Mouse (Mus musculus) Muller cell, postnatal 12 days (primary cell): ENCODE data around the gene Sorl1.

Experiments used
- DNase-seq: peaks from one replicate; pipeline ENCODE4 v3.0.0-alpha.2; 2015; ENCODE audit errors: inconsistent ontology term

The Sorl1 gene

DNA sequence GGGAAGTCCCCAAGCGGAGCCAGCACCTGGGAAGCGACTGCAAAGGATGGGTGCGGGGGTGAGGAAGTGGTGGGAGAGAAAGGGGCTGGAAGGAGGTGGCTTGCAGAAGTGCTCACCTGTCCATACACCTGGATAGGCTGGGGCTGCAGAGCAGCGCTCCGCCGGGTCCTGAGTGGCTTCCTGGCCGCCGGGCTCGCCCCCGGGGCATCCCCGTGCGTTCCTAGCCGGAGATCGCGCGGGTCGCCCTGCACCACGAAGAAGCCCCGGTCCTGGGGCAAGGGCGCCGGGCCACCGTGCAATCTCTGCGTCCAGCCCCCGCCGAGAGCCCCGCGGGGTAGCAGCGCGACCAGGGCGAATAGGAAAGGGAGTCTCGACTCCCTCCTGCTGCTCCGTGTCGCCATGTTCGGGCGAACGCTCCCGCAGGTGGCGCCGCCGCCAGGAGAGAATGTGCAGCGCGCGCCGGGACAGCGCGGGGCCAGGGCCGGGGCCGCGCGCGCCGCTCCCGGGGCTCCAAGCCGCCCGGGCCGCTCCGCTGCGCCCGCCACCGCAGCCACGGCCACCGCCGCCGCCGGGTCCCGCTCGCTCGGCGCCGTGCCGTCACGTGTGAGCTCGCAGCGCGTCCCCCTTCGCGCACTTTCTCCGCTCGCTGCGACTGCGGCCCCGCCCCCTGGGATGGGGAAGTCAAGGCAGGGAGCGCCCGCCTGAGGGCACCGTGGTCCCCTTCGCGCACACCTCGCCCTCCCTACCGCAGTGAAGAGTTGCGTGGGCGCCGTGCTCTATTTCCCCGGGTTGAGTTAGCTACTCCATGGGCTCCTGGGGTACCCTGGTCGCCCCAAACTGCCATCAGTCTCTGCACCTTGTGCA, at the start of gene Sorl1:
Gene Sorl1 (minus strand): TSS at position 585 of the 864 bp plus-strand sequence.
- DNase-seq, result peak; percentile 85

DNA sequence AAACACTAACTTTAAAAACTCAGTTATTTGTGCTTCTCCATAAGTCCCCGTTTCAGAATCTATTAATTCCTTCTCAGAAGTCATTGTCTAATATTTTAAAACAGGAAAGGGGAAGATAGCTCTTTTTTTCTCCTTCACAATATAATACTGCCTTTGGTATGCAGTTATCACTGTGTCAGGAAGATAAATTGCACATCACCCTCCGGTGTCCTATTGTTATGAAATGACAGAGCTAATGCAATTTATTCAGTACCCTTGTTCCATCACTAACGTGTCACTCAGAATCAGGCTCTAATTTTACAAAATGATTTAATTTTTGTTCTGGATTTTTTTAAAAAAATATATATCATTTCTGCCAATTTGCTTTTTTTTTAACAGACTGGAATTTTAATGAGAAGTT, 49.7 kb upstream of the Sorl1 start:
- DNase-seq, result no peak

DNA sequence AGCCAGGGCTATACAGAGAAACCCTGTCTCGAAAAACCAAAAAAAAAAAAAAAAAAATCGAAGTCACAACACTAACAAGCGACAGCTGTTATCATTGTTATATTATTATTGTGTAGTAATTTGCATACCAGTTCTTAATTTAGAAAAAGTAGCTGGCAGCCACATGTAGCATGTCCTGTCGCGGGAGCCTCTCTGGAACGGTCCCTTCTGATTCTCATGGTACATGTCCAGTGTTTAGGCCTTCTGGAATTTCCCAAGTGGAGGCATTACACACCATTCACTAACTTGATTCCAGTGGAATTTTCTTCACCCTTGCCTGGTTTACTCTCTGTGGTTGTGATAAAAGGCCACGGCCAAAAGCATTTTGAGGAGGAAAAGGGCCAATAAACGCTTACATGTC, 45.4 kb upstream of the Sorl1 start:
- DNase-seq, result no peak

DNA sequence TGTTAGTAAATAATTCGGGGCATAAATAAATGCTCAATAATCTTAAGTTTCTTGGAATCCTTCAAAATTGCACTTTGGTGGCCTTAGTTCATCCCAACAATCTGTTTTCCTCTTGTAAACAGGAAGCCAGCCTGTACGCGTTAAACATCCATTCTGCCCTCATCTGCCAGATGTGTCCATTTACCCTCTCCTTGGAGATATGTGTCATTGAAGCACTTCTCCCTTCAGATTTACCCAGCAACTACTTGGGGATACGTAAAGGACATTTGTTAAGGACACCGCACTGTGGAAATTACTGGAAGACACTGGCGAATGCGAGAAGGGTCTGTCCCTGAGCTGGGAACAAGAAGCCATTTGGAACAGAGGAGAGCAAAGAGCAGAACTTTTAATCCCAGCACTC, 44.9 kb upstream of the Sorl1 start:
- no peak for DNase-seq

DNA sequence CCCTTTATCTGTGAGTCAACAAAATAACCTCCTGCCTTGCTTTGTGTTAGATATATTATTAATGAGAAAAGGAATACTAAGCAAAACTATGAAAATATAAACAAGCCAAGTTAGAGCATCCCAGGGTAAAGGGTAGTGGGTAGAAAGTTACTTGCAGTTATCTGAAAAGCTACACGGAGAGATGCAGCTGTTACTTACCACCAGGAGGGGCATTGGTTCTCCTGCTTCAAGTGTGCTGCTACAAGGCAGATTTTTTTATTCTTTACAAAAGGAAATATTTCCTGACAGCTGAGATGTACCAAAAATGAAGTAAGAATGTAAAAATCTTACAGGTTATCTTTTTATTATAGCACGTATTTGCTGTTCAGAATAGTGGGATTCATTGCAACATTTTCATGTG, 40.8 kb upstream of the Sorl1 start:
- DNase-seq, result no peak

DNA sequence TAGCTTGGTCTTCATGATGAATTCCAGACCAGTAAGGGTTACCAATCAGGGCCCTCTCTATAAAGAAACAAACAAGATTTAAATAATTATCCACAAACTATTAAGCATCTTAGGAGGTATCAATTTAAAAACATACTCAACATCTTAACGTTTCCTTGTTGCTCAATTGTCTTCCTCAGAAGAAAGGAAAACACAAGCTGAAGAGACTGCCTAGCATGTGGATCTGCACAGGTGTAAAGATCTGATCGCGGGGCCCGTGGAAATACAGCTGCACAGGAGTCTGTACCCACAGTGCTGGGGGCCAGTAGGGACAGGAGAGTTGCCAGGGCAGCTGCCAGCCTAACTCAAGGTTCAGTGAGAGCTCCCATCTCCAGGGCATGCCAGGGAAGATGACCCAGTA, 38.9 kb upstream of the Sorl1 start:
- no peak for DNase-seq

DNA sequence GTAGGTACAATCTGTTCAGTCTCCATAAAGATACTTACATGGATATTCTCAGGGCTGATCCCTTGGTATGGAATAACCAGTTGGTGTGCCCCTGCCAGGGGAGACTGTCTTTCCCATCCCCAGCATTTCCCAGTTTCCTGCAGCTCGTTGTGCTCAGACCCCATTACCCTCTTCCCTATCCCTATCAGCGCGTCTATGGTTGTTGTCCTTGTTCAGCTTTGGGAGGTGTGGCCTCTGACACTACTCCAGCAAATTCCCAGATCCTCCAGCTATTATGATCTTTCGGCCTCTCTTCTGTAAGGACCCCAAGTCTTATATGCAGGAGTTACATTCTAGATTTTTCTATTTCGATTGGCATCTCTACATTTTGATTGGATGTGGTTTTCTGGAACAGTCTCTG, 35.3 kb upstream of the Sorl1 start:
- DNase-seq, result no peak

DNA sequence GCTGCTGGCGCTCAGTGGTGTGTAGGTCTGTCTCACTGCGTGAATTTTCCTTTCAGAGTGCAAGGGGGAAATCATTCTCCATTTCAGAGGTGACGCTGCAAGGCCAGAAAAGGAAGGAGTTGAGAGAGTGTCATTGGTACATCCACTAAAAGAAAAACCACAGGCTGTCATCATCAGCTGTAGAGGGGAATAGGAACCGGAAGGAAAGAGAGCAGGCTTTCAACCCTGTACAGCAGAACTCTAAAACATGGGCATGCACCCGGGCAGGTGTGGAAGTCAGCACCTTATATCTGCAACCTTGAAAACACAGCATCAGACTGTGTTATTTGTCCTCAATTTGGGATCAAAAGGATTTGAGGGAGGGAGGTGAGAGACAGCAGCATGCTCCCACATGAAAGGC, 34.6 kb upstream of the Sorl1 start:
- peak; percentile 9 for DNase-seq

DNA sequence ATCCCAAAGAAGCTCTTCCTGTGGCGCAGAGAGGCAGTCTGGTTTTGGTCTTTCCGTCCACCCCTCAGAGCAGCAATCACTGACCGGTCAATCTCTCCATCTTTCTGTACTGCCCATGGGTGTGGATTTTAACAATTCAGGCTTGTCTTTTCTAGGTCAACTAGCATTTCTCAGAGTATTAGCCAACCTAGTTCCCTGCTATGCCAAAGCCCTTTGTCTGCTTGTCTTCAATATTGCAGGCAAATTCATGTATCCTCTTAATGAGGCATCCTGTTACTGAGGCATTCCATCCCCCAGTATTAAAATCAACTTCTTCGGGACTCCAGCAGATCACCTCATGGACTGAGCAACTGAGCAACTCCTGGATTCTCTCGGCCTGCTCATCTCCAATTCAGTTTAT, 33.9 kb upstream of the Sorl1 start:
- DNase-seq, result peak; percentile 84

DNA sequence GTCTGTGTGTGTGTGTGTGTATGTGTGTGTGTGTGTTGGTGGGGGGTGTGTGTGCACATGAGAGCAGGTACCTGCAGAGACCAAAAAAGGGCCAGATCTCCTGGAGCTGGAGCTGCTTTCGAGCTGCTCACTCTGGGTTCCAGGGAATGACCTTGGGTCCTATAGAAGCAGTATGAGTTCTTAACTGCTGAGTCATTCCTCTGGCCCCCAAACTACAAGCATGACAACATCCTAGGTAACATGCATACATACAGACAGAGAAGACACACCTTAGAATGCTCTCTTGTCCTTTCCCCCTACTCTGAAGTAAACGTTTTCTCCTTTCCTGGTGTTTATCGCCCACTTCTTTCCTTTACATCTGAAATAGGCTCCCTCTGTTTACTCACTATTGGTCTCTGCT, 32.5 kb upstream of the Sorl1 start:
- no peak for DNase-seq

DNA sequence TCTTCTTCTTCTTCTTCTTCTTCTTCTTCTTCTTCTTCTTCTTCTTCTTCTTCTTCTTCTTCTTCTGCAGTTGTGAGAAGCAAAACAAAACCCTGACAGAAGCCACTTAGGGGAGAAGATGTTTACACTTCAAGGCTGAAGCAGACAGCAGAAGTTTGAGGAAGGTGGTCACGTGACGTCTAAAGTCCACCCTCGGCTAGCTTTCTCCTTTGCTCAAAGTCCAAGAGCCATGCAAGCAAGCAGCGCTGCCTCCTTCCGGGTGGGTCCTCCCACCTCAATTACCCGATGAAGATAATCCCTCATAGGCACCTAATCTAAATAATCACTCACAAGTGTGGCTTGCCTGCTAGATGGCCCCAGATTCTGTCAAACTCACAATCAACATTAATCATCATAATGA, 30.6 kb upstream of the Sorl1 start:
- DNase-seq, result no peak

DNA sequence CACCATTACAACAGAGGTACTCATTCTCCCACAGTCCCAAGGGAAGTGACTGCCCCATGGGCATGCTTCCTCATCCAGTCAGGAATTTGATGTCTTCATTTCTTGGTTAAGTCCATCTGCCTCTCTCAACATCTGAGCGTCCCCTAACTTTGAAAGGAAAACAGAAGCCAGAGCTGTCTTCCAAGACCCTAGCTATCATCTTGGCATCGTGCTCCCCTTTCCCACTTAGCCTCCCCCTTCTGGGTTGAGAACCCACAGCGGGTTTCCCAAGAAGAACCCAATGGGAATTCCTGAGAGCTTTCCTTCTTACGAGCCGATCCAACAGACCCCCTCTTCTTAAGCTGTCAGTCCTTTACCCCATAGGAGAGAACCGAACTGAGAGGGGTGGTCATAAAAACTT, 24.7 kb upstream of the Sorl1 start:
- DNase-seq, result no peak

DNA sequence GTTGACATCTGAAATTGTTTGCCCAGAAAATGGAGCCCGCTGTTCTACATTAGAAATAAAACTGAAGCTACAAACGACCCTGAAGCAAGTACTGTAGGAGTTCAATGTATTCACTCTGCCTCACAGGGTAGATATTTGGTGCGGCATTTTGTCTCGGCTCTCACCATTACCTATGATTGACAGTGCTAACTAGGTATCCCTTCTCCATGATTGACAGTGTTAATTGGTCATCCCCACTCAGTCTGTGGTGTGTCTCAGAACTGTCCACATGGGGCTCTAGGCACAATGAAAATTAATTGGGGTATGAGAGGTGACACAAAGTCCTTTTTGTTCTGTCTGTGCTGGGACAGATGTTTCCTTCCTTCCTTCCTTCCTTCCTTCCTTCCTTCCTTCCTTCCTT, 23.9 kb upstream of the Sorl1 start:
- no peak for DNase-seq

DNA sequence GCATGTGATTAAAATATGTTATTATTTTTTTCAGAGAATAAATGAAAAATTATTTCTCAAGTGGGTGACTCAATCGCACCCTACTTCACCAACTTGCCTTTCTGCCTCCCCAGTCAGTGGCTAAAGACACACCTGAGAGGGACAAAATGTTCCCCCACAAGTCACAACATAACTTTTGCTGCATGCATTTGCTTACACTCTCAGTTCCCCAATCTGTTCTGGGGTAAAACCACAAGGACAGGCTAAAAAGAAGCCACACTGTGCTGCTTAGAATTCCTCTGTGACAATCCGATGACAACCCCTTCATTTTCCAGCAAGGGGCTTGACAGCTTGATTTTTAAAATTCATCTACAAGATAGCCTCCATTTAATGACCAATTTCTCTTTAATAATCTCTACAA, 22.4 kb upstream of the Sorl1 start:
- no peak for DNase-seq

DNA sequence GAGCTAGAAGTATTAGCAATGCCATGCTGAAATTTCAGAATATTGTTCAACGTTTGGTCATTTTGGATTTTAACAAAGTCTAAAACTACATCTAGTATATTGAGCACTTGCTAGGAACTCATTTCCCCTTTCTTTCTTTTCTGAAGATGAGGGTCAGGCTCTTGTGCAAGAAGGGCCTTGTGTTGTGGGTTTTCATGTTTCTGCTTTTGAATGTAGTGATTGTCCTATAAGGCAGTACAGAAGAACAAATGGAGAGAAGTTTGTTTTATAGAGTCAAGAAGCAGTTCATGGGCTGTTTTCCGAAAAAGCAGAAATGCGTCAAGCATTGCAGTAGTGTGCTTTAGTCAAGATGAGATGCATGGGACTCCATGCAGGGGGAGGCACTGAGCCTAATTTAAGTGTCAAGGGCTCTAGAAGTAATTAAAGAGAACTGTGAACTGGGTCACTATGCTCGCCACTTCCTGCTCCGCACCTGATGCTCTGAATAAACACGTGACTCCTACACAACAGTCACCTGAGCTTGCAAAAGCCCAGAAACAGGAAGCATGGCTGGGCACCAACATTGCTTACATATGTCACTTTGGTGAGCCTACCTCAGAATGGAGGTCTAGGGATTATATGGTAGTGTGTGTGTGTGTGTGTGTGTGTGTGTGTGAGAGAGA, 17.6 kb upstream of the Sorl1 start:
- DNase-seq, result no peak

DNA sequence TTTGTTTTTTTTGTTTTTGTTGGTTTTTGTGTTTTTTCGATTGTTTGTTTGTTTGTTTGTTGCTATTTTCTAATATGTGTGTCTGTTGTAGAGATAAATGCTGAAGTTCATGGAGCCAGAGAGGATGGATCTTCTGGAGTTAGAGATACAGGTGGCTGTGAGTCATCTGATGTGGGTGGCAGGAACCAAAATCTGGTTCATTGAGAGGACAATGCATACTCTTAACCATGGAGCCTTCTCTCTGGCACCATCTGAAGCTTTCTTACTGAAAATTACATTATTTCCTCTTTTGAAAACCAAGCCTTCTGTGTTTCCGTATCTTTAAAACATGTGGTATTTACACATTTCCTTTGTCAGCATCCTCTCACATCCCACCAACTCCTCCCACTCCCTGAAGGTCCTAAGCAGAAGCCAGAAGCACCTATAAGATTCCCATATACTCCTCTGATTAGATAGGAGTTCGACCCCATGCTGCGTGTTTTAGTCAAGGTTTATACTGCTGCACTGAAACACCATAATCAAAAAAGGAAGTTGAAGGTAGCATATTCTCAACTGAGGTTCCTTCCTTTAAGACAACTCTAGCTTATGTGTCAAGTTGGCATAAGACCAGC, 14.3 kb upstream of the Sorl1 start:
- DNase-seq, result no peak

DNA sequence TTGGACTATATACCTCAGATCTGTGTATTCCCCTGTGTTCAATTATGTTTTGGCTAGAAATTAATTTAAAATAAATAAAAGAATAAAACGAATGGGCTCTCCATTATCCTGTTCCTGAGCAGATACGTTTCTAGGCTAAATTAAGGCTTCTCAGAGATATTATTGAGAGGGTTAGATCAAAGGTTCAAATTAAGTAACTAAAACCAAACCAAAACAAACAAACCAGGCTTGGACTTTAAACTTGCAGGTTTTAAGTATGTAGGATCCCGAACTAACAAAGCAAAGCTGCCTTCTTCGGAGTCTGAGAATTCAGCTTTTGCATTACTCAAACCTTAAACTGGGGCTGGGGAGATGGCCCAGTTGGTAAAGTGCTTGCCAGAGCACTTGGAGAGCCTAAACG, 13.5 kb upstream of the Sorl1 start:
- no peak for DNase-seq

DNA sequence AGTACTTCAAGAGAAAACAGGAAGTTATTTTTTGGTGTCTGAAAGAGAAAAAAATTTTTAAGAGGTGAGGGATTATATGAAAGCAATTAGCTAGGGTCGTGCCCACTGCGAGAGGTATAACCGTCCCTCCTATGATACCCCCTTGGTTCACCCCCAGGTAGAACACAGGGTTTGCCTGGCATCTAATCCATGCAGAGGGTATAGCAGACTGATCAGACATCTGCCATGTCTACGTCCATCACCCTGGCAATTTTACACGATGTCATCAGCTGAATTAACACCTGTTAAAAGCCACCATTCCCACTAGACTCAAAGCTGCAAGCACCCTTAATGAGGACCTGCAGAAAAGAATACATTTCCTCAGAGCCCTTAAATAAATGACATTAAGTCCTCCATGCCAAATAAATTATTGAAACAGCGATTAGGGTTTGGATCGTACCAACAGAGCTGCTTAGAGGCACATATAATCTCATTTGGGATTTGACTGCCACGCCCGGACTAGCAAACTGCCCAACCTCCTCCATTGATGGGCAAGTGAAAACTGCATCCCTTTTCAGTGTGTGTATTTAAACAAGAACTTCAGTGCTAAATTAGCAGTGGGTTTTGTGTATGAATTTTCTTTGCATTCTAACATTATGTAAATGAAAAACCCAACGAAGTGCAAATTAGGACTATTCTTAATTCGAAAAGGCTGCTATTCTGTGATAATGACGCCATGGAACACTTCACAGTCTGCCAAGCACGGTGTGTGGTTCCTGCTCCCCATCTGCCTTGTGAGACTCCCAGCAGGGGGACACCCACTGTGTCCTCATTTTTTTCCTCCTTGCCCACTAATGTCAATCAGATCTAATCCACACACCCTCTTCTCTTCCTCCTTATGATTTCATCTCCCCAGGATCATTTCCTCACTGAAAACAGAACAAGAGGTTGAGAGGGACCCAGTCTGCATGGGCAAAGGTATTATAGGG, 7.0 kb upstream of the Sorl1 start:
- no peak for DNase-seq

DNA sequence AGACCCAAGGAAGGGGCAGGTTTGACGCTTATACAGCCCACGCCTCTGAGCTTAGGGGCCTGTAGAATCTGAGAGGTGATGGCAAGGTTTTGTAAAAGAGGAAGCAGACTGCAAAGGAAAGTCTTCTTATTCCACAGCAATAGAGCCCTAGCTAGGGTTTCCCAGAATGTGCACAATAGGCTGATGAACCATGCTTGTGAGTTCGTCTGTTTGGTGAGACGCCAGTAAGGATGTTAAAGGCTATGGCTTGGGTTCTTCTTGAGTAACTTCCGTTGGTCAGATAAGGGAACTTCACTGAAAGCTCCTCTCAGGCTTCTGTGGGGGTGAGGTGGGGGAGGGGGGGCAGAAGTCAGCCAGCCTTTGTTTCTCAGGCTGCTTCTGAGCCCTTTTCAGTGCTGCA, 3.9 kb upstream of the Sorl1 start:
- DNase-seq, result no peak

DNA sequence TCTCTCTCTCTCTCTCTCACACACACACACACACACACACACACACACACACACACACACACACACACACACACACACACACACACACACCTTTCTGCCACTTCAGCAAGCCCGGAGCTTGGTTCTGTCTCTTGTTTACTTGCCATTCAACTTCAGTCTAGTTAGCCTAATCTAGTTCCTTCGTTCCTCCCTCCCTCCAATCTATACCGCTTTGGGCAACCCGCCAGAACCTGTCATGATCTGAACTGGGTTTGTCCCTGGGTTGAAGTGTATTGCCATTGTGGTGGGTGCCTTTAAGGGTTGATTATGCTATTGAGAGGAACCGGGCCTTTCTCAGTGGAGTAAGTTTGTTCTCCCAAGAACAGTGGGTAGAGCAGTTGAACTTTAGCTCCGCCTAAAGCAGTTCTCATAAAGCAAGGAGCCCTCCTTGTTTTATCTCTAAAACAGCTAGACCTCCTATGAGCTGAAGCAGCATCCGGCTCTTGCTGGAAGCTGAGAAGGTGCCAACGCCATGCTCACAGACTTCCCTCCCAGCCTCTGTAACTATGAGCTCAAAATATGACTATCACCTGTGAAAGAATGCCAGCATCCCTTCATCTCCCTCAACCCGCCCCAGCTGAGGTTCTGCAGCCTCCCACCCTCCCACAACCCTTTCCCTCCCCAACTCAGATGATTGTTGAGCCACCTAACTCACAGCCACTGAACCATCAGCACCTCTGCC, 1.3 kb upstream of the Sorl1 start:
- DNase-seq, result no peak

DNA sequence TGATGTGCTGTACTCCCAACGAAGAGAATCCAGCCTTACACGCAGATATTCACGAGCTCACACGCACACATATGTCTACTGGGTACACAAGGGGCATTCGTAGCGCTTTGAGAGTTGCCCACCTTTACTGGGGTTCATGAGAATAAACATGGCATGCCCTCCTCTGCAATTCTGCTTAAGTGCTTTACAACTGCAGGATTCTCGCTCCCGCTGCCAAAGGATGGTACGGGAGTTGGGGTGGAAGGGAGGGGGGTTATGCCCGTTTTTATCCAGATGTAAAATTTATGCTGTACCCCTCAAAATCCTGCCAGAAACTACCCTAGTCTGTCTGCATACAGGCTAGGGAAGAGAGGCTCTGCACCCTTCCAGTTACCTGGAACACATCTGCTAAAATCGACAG, 893 bp downstream of the Sorl1 start:
- no peak for DNase-seq
